Mouse (Mus musculus) MEL (cell line): Measurements from ENCODE around the gene Cend1.

Experiments used
- EP300 ChIP-seq, 2 experiments: IDR thresholded peaks; 2 replicates each; pipeline ENCODE4 v1.6.1; 2011; ENCODE audit warnings: improper control_type of control experiment in 2 of 2, low read length in 2 of 2, low read depth in 1 of 2, mild to moderate bottlenecking in 1 of 2
- USF2 ChIP-seq, 2 experiments: IDR thresholded peaks; 2 replicates each; pipeline ENCODE4 v1.6.1; 2011 to 2012; ENCODE audit warnings: improper control_type of control experiment in 2 of 2, low read length in 2 of 2, borderline replicate concordance in 1 of 2, inconsistent platforms in 1 of 2, low read depth in 1 of 2, mild to moderate bottlenecking in 1 of 2; ENCODE audit not compliant: insufficient read depth in 1 of 2

- no peak for TF ChIP-seq EP300 (IDR thresholded peaks at IDR 0.05; ENCODE audit: low read depth in 1 of 2, low read length in 2 of 2)
- no peak for TF ChIP-seq USF2 (IDR thresholded peaks at IDR 0.05; ENCODE audit: borderline replicate concordance in 1 of 2, insufficient read depth in 1 of 2, low read depth in 1 of 2, low read length in 2 of 2)
Measured at GRCm38 (mm10) chr7:141432186-141432611, 2.9 kb upstream of the Cend1 start.
